Mouse (Mus musculus) Patski (cell line): Measurements from ENCODE around the gene Acot12. TPM values are rescaled to one million over a fixed set of nuclear protein-coding genes. Genes with fewer than 3 reads are reported as not detected.

Source experiments
- ATAC-seq: fragments of 100-300 bp; one replicate; pipeline ENCODE4 v1.8.0; 2021
- CTCF ChIA-PET: fragments of 350-600 bp; sonication (Branson Sonifier 250); formaldehyde crosslinking; loops from one replicate; lab custom pipeline; 2022; ENCODE audit warnings: inconsistent platforms; lab: Charles Lee
- POLR2A ChIA-PET: fragments of 350-600 bp; sonication (Branson Sonifier 250); formaldehyde crosslinking; loops from one replicate; lab custom pipeline; 2022; ENCODE audit warnings: antibody characterized with exemption, inconsistent platforms; lab: Charles Lee
- DNase-seq: peaks from one replicate; pipeline ENCODE4 v3.0.0-alpha.2; 2011; ENCODE audit warnings: low read depth, low spot score
- H3K27me3 ChIP-seq: fragments of 371-371 bp; one replicate; pipeline ENCODE4 v1.5.1; 2021
- CTCF ChIP-seq: fragments of 100-300 bp; IDR thresholded peaks from one replicate; pipeline ENCODE4 v1.5.1; 2021
- in situ Hi-C: fragments of 300-500 bp; cut with MboI; formaldehyde crosslinking; loops from 3 replicates; pipeline ENCODE4 v1.11.1; 2018; ENCODE audit warnings: low pct_unique_long_range_greater_than_20kb, mixed read lengths
- polyA plus RNA-seq: library from polyadenylated mRNA; unstranded; gene quantifications from one replicate; pipeline ENCODE4 v1.2.3, GENCODE M21; 2021

Acot12 gene
- polyA plus RNA-seq, 1 experiment from 2014 or later: not detected

- in situ Hi-C loops: no loop called here
- no peak for DNase-seq
- no peaks in the 10 kb centered on the region for H3K27me3 ChIP-seq
- ChIA-PET POLR2A (no interaction called here), CTCF (interaction anchor here (1.0 kb wide), 1 partner anchor 9 kb away, joined by 3 read pairs; no protein-coding TSS in a partner anchor)
- no peak for ATAC-seq
- TF ChIP-seq CTCF: no peak
Measured at GRCm38 (mm10) chr13:91795593-91795992, 54.3 kb downstream of the Acot12 start.

DNA sequence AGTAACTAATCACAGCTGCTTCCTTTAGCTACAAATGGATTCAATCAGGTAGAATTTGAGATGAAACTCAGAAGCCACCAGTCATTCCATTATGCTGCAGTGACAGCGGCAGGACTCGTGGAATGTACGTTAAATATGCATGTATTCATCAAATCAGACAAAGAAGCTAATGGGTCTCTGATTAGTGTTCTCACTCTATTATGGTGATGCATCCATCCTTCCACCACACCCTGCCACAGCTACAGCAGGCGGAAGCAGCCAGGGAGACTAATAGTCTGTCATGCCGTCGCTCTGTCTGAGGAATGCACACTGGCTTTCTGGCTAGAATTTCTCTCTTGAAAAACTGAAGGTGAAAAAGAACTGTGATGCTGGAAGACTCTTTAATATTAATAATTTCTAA lies 54.7 kb downstream of the Acot12 start:
- no peak for TF ChIP-seq CTCF
- DNase-seq (no peak), ATAC-seq (no peak)
- H3K27me3 ChIP-seq: no peaks in the 10 kb centered on the region
- ChIA-PET CTCF (interaction anchor here (1.0 kb wide), 1 partner anchor 9 kb away, joined by 3 read pairs; no protein-coding TSS in a partner anchor), POLR2A (no interaction called here)
- in situ Hi-C loops: no loop called here

DNA sequence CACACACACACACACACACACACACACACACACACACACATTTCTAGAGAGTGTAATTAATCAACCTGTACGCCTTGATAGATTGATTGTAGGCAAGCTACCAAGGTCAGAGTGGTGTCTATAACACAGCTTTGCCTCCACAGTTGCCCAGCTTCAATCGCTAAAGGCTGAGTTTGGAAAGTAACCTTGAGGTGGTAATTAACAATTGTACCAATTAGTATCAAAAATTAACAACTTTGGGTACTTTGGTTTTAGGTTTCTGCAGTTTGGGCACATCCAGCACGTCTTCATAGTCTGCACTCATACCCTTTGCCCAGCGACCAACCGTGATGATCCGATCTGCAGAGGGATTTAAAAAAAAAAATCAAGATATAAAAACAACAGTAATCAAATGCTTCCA lies 55.6 kb downstream of the Acot12 start:
- ATAC-seq (no peak), DNase-seq (no peak)
- POLR2A ChIA-PET: interaction anchor here (0.6 to 0.7 kb wide), 2 partner anchors 27 to 663 kb away, joined by 3 to 5 read pairs; no protein-coding TSS in a partner anchor
- no peak for TF ChIP-seq CTCF
- in situ Hi-C loops: no loop called here
- CTCF ChIA-PET: interaction anchor here (1.0 kb wide), 1 partner anchor 11 kb away, joined by 3 read pairs; no protein-coding TSS in a partner anchor
- no peaks in the 10 kb centered on the region for H3K27me3 ChIP-seq

GRCm38 (mm10) chr13:91797442-91797841 lies 56.1 kb downstream of the Acot12 start:
- DNase-seq: no peak
- no peaks in the 10 kb centered on the region for H3K27me3 ChIP-seq
- POLR2A ChIA-PET: interaction anchor here (0.6 to 0.7 kb wide), 2 partner anchors 28 to 664 kb away, joined by 3 to 5 read pairs; no protein-coding TSS in a partner anchor
- CTCF ChIA-PET: interaction anchor here (1.0 kb wide), 1 partner anchor 11 kb away, joined by 3 read pairs; no protein-coding TSS in a partner anchor
- TF ChIP-seq CTCF: no peak
- no peak for ATAC-seq
- in situ Hi-C loops: no loop called here

DNA sequence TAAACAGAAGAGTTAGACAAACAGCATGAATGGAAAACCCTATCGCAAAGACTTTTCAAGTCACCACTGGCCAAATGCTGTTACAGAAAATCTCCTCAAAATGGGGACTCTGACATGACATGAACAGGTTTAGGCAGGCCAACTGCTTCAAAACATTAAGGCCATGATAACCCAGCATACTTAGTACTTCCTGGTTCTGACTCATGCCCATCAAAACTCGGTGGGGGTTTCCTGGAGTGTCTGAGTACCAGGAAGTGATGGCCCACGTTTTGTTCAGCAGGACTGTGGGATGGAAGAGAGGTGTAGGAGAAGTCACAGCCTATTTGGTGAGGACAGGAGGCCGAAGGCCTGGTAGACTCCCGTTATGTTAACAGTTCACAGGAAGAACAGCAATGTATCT lies 60.4 kb downstream of the Acot12 start:
- no peak for TF ChIP-seq CTCF
- in situ Hi-C loops: no loop called here
- ATAC-seq: no peak
- DNase-seq: no peak
- ChIA-PET POLR2A (no interaction called here), CTCF (no interaction called here)
- H3K27me3 ChIP-seq: no peaks in the 10 kb centered on the region

- ATAC-seq: peak; percentile 94
- ChIA-PET CTCF (interaction anchor here (0.9 kb wide), 1 partner anchor 13 kb away, joined by 3 read pairs; no protein-coding TSS in a partner anchor), POLR2A (no interaction called here)
- TF ChIP-seq CTCF: peak; percentile 49
- peak; percentile 53 for DNase-seq
- no peaks in the 10 kb centered on the region for H3K27me3 ChIP-seq
- in situ Hi-C loops: no loop called here
Measured at GRCm38 (mm10) chr13:91807155-91807839, 66.0 kb downstream of the Acot12 start, which contains the start of gene Zcchc9. Gene Zcchc9 (minus strand): TSS chr13:91807705.

GRCm38 (mm10) chr13:91807874-91808575 lies 66.7 kb downstream of the Acot12 start:
- POLR2A ChIA-PET: no interaction called here
- no peak for ATAC-seq
- CTCF ChIA-PET: interaction anchor here (0.9 kb wide), 1 partner anchor 14 kb away, joined by 3 read pairs; no protein-coding TSS in a partner anchor

DNA sequence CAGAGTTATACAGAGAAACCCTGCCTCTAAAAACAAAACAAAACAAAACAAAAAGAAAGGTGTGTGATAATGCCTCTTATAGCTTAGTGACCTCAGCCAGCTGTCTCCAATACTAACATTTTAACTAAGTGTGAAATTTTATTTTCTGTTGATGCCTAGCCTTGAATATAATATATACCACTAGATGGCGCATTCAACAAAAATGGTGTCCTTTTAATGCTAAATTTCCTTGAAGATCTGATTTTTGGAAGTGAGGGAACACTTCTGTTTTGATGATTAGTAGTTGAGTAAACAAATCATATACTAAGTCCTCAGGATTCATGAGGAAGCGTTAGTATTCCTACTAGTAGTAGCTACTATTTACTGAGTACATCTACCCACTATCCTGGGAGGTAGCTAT lies 68.2 kb downstream of the Acot12 start:
- TF ChIP-seq CTCF: peak; percentile 32
- POLR2A ChIA-PET: no interaction called here
- H3K27me3 ChIP-seq: no peaks in the 10 kb centered on the region
- no peak for DNase-seq
- in situ Hi-C loops: no loop called here
- no peak for ATAC-seq
- CTCF ChIA-PET: interaction anchor here (0.8 to 1.8 kb wide), 6 partner anchors 14 to 668 kb away, joined by 3 to 5 read pairs (median 4); no protein-coding TSS in a partner anchor

More at GRCm38 (mm10) chr13:91807874-91808575, 66.7 kb downstream of the Acot12 start:
- in situ Hi-C loops: no loop called here
- no peak for DNase-seq
- H3K27me3 ChIP-seq: no peaks in the 10 kb centered on the region
- TF ChIP-seq CTCF: peak; percentile 20

DNA sequence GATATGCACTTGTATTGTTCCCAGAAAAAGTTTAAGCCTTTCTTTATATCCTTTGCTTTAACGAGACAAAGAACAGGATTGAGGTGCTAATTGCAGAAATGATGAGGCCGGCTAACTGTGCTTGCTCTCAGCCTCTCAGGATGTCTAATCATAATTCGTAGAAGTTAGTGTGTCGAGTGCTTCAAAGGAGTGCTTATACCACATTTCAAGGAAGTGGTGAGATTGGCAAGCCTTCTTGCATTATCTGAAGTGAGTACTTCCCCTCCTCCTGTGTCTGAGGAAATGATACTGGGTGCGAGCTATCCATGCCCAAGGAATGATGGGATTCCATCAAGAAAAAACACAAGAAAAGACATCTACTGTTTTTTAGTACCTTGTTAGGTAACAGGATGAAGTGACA lies 73.4 kb downstream of the Acot12 start:
- no peak for DNase-seq

GRCm38 (mm10) chr13:91823735-91824134 lies 82.4 kb downstream of the Acot12 start:
- in situ Hi-C loops: no loop called here
- no peak for TF ChIP-seq CTCF
- POLR2A ChIA-PET: no interaction called here
- no peaks in the 10 kb centered on the region for H3K27me3 ChIP-seq
- CTCF ChIA-PET: interaction anchor here (1.9 kb wide), 1 partner anchor 14 kb away, joined by 5 read pairs; no protein-coding TSS in a partner anchor
- DNase-seq (no peak), ATAC-seq (no peak)

More for the DNA sequence above, 73.4 kb downstream of the Acot12 start:
- ATAC-seq: no peak
- TF ChIP-seq CTCF: no peak
- CTCF ChIA-PET: no interaction called here
- POLR2A ChIA-PET: no interaction called here
- H3K27me3 ChIP-seq: no peaks in the 10 kb centered on the region
- in situ Hi-C loops: no loop called here
